Mouse (Mus musculus): Measurements from ENCODE around the gene Prss21.

DNA sequence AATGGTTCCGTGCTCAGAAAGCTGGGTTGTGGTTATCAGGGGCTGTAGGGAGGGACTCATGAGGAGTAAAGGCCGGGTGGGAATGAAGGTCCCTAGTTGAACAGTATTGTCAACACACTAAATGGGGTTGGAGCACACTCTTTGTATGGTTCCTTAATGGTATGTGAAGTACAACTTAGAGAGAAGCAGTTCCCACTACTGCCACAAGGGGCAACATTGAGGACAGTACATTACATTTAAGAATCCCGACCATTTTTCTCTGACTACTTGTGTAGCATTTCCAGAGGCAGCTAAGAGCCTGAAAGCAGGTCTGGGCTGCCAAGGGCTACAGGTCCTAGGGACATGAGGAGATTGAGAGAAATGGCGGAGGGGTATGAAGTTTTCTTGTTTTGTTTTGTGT is 26.7 kb upstream of the Prss21 start:
- TF ChIP-seq CTCF (IDR thresholded peaks at IDR 0.05) (peak; percentile 94), EP300 (IDR thresholded peaks at IDR 0.05; ENCODE audit: insufficient read depth, low read depth, low read length) (no peak), POLR2A (IDR thresholded peaks at IDR 0.05; ENCODE audit: insufficient read depth, low read depth, low read length) (no peak)

Data from heart, adult 2 months (tissue).